Mouse (Mus musculus): ENCODE data around the gene Ttc7b.

- TF ChIP-seq CTCF (IDR thresholded peaks at IDR 0.05; ENCODE audit: low read depth, low read length) (no peak), POLR2A (IDR thresholded peaks at IDR 0.05; ENCODE audit: extremely low read depth, insufficient read depth, low read length) (no peak)
These were observed 41.3 kb downstream of the Ttc7b start for GRCm38 (mm10) chr12:100479270-100479869.
